Mouse (Mus musculus): ENCODE results near the gene Rtp1. TPM values are rescaled to one million over a fixed set of nuclear protein-coding genes. Genes with fewer than 3 reads are reported as not detected.

Rtp1 gene
- polyA plus RNA-seq, 1 experiment from 2014 or later = not detected

- no peak for DNase-seq (ENCODE audit: low spot score)
- Histone ChIP-seq H3K27me3 (replicated peaks; ENCODE audit: low read depth, poor library complexity, severe bottlenecking) (0 out of 2 replicates have a peak, but pooled peaks cover 5% of the 10 kb centered on the region), H3K4me1 (peaks cover 29% of the 10 kb centered on the region), H3K4me3 (no peak overlapping the region), H3K36me3 (replicated peaks) (no peaks in the 10 kb centered on the region), H3K27ac (replicated peaks) (no peak overlapping the region), H3K9me3 (no peaks in the 10 kb centered on the region)
- 91% methylated on average over 8 of the region's 8 CpGs for WGBS
Measured at GRCm38 (mm10) chr16:23419565-23420085, 9.3 kb upstream of the Rtp1 start.

DNA sequence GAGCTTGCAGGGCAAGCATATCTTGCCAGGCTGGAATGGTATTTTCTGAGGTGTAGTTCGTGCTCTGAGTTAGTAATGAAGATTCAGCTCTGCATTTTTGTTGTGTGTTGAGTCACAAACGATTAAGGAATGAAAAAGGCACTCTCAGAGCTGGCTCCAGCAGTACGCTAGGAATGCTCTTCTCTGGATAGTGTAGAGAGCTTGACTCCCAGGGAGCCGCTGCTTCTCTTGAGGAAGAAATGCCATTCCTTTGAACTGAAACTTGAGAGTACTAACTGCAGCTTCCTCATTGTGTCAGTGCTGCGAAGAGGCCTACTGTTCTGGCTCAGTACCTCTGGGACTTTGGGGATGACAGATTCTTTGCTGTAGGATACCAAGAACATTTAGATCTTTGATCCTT is 5.1 kb upstream of the Rtp1 start:
- H3K4me3 ChIP-seq = no peak overlapping the region
- no peak for DNase-seq (ENCODE audit: low spot score)
- WGBS = 66% methylated on average over 5 of the region's 5 CpGs
- no peak overlapping the region for H3K27ac ChIP-seq (replicated peaks)
- H3K36me3 ChIP-seq (replicated peaks) = no peaks in the 10 kb centered on the region
- H3K9me3 ChIP-seq = no peaks in the 10 kb centered on the region
- no peaks in the 10 kb centered on the region for H3K4me1 ChIP-seq
- no peaks in the 10 kb centered on the region for H3K27me3 ChIP-seq (replicated peaks; ENCODE audit: low read depth, poor library complexity, severe bottlenecking)

GRCm38 (mm10) chr16:23427701-23428100 is 1.2 kb upstream of the Rtp1 start:
- Histone ChIP-seq H3K27me3 (replicated peaks; ENCODE audit: low read depth, poor library complexity, severe bottlenecking) (no peaks in the 10 kb centered on the region), H3K36me3 (replicated peaks) (no peaks in the 10 kb centered on the region), H3K4me3 (no peak overlapping the region), H3K9me3 (no peaks in the 10 kb centered on the region), H3K4me1 (no peaks in the 10 kb centered on the region), H3K27ac (replicated peaks) (no peak overlapping the region)
- no peak for DNase-seq (ENCODE audit: low spot score)
- WGBS = 75% methylated on average over 1 of the region's 1 CpGs

GRCm38 (mm10) chr16:23429991-23430390 is 1.1 kb downstream of the Rtp1 start:
- H3K4me1 ChIP-seq = no peaks in the 10 kb centered on the region
- H3K36me3 ChIP-seq (replicated peaks) = no peaks in the 10 kb centered on the region
- no peak overlapping the region for H3K27ac ChIP-seq (replicated peaks)
- DNase-seq (ENCODE audit: low spot score) = no peak
- no peaks in the 10 kb centered on the region for H3K9me3 ChIP-seq
- no peaks in the 10 kb centered on the region for H3K27me3 ChIP-seq (replicated peaks; ENCODE audit: low read depth, poor library complexity, severe bottlenecking)
- no peak overlapping the region for H3K4me3 ChIP-seq
- WGBS = 89% methylated on average over 8 of the region's 8 CpGs

GRCm38 (mm10) chr16:23437404-23438166 is 8.7 kb downstream of the Rtp1 start:
- DNase-seq (ENCODE audit: low spot score) = no peak
- no peaks in the 10 kb centered on the region for H3K27me3 ChIP-seq (replicated peaks; ENCODE audit: low read depth, poor library complexity, severe bottlenecking)
- H3K4me3 ChIP-seq = no peak overlapping the region
- H3K9me3 ChIP-seq = 0 out of 2 replicates have a peak, but pooled peaks cover under 1% of the 10 kb centered on the region
- no peaks in the 10 kb centered on the region for H3K36me3 ChIP-seq (replicated peaks)
- H3K4me1 ChIP-seq = no peaks in the 10 kb centered on the region
- H3K27ac ChIP-seq (replicated peaks) = no peak overlapping the region
- 75% methylated on average over 12 of the region's 12 CpGs for WGBS

- 91% methylated on average over 4 of the region's 4 CpGs for WGBS
- H3K27ac ChIP-seq (replicated peaks) = no peak overlapping the region
- H3K36me3 ChIP-seq (replicated peaks) = no peaks in the 10 kb centered on the region
- no peaks in the 10 kb centered on the region for H3K4me1 ChIP-seq
- no peak overlapping the region for H3K4me3 ChIP-seq
- H3K9me3 ChIP-seq = 0 out of 2 replicates have a peak, but pooled peaks cover 3% of the 10 kb centered on the region
- H3K27me3 ChIP-seq (replicated peaks; ENCODE audit: low read depth, poor library complexity, severe bottlenecking) = no peaks in the 10 kb centered on the region
- no peak for DNase-seq (ENCODE audit: low spot score)
Measured at GRCm38 (mm10) chr16:23444231-23444630, 15.3 kb downstream of the Rtp1 start.

DNA sequence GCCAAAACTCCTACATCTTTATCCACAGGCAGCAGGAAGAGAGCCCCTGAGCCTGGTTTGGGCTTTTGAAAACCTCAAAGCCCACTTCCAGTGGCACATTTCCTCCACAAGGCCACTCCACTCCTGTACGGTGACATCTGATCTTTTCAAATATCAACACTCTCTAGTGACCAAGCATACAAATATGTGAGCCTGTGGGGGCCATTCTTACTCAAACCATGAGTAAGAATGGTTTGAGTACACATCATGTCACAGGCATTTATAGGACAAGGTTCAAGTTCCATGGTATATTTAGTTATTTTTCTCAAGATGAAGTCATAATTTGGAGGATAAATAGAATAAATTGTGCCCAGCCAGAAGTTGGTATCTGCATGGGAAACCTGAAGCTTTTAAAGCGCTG is 21.0 kb downstream of the Rtp1 start:
- Histone ChIP-seq H3K27ac (replicated peaks) (no peak overlapping the region), H3K27me3 (replicated peaks; ENCODE audit: low read depth, poor library complexity, severe bottlenecking) (no peaks in the 10 kb centered on the region), H3K4me1 (no peaks in the 10 kb centered on the region), H3K36me3 (replicated peaks) (no peaks in the 10 kb centered on the region), H3K9me3 (no peaks in the 10 kb centered on the region), H3K4me3 (no peak overlapping the region)
- DNase-seq (ENCODE audit: low spot score) = no peak
- 87% methylated on average over 2 of the region's 2 CpGs for WGBS

DNA sequence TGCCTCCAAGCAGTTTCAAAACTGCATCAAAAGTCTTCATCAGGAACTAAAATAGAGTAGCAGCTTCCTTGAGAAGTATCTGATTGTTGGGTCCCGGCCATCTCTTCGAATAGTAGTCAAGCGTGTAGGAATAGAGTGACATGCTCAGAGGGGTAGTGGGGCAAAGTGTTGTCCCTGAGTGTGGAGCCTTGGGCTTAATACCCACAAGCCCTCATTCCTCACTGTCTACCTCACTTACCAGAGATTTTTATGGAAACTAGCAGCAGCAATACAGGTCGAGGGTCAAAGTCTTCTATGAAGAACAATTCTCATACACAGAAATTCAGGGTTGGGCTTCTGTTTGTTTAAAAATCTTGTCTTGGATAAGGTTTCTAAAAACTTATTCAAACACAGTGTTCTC is 21.9 kb downstream of the Rtp1 start:
- no peaks in the 10 kb centered on the region for H3K36me3 ChIP-seq (replicated peaks)
- no peak overlapping the region for H3K27ac ChIP-seq (replicated peaks)
- no peak overlapping the region for H3K4me3 ChIP-seq
- no peaks in the 10 kb centered on the region for H3K9me3 ChIP-seq
- WGBS = 89% methylated on average over 4 of the region's 4 CpGs
- DNase-seq (ENCODE audit: low spot score) = no peak
- H3K4me1 ChIP-seq = no peaks in the 10 kb centered on the region
- H3K27me3 ChIP-seq (replicated peaks; ENCODE audit: low read depth, poor library complexity, severe bottlenecking) = no peaks in the 10 kb centered on the region

GRCm38 (mm10) chr16:23452476-23452875 is 23.5 kb downstream of the Rtp1 start:
- whole genome bisulfite sequencing = 16% methylated on average over 3 of the region's 3 CpGs
- Histone ChIP-seq H3K36me3 (replicated peaks) (no peaks in the 10 kb centered on the region), H3K27ac (replicated peaks) (no peak overlapping the region), H3K4me3 (no peak overlapping the region), H3K9me3 (no peaks in the 10 kb centered on the region), H3K27me3 (replicated peaks; ENCODE audit: low read depth, poor library complexity, severe bottlenecking) (no peaks in the 10 kb centered on the region), H3K4me1 (no peaks in the 10 kb centered on the region)
- peak; percentile 70 for DNase-seq (ENCODE audit: low spot score)

GRCm38 (mm10) chr16:23454376-23454775 is 25.4 kb downstream of the Rtp1 start:
- Histone ChIP-seq H3K27ac (replicated peaks) (no peak overlapping the region), H3K27me3 (replicated peaks; ENCODE audit: low read depth, poor library complexity, severe bottlenecking) (no peaks in the 10 kb centered on the region), H3K36me3 (replicated peaks) (no peaks in the 10 kb centered on the region), H3K9me3 (no peaks in the 10 kb centered on the region), H3K4me3 (no peak overlapping the region), H3K4me1 (no peaks in the 10 kb centered on the region)
- WGBS = 84% methylated on average over 6 of the region's 6 CpGs
- DNase-seq (ENCODE audit: low spot score) = no peak

GRCm38 (mm10) chr16:23456534-23456933 is 27.6 kb downstream of the Rtp1 start:
- no peaks in the 10 kb centered on the region for H3K4me1 ChIP-seq
- H3K9me3 ChIP-seq = no peaks in the 10 kb centered on the region
- H3K27me3 ChIP-seq (replicated peaks; ENCODE audit: low read depth, poor library complexity, severe bottlenecking) = no peaks in the 10 kb centered on the region
- DNase-seq (ENCODE audit: low spot score) = no peak
- H3K36me3 ChIP-seq (replicated peaks) = no peaks in the 10 kb centered on the region
- H3K27ac ChIP-seq (replicated peaks) = no peak overlapping the region
- H3K4me3 ChIP-seq = no peak overlapping the region
- WGBS = 86% methylated on average over 3 of the region's 3 CpGs

- H3K27ac ChIP-seq (replicated peaks) = no peak overlapping the region
- H3K27me3 ChIP-seq (replicated peaks; ENCODE audit: low read depth, poor library complexity, severe bottlenecking) = no peaks in the 10 kb centered on the region
- no peak for DNase-seq (ENCODE audit: low spot score)
- H3K36me3 ChIP-seq (replicated peaks) = no peaks in the 10 kb centered on the region
- H3K4me1 ChIP-seq = no peaks in the 10 kb centered on the region
- 85% methylated on average over 5 of the region's 5 CpGs for WGBS
- no peak overlapping the region for H3K4me3 ChIP-seq
- no peaks in the 10 kb centered on the region for H3K9me3 ChIP-seq
Measured at GRCm38 (mm10) chr16:23457338-23457737, 28.4 kb downstream of the Rtp1 start.

DNA sequence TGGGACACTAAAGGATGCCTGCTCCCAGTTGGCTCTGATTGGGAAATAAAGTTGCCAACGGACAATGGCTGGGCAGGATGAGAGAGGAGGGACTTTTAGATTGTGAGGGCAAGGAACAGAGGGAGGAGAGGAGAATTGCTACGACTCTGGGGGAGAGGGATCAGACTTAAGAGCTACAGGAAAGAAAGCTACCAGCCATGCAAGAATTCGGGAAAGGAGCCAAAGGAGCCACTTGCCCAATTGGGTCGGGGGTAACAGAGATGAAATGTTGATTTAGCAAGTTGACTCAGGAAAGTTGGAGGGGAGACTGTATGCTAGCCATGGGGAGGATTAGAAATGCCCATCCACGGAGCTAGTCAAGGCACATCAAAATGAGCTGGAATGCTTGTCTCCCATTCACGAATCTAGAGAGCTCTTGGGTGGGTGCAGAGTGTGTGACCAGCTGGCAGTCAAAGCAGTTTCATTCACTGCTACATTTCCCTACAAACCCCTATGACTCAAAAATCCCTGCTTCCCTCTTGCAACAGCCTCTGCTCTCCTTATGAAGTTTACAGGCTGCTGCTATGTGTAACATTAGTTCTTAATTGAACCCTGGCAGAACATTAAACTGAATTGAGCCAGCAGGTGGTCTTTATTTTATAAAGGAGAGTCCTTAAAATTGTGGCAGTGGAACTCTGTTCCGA is 30.1 kb downstream of the Rtp1 start:
- H3K4me3 ChIP-seq = no peak overlapping the region
- H3K9me3 ChIP-seq = no peaks in the 10 kb centered on the region
- H3K4me1 ChIP-seq = no peaks in the 10 kb centered on the region
- WGBS = 57% methylated on average over 7 of the region's 7 CpGs
- H3K27ac ChIP-seq (replicated peaks) = no peak overlapping the region
- DNase-seq (ENCODE audit: low spot score) = no peak
- no peaks in the 10 kb centered on the region for H3K36me3 ChIP-seq (replicated peaks)
- no peaks in the 10 kb centered on the region for H3K27me3 ChIP-seq (replicated peaks; ENCODE audit: low read depth, poor library complexity, severe bottlenecking)
